Mouse (Mus musculus) erythroblast, embryonic 14.5 days (primary cell): ENCODE results near the gene Pak1.

Source experiments
- GATA1 ChIP-seq: IDR thresholded peaks from 2 replicates; pipeline ENCODE4 v1.6.1; 2012; ENCODE audit warnings: low read length, inconsistent platforms, mixed read lengths
- TAL1 ChIP-seq: IDR thresholded peaks from 3 replicates; pipeline ENCODE4 v1.6.1; 2012; ENCODE audit warnings: low read length, inconsistent platforms, mixed read lengths

- TF ChIP-seq GATA1: no peak
- no peak for TF ChIP-seq TAL1
Observed at GRCm38 (mm10) chr7:97805067-97805365, 16.7 kb downstream of the Pak1 start.
